Mouse (Mus musculus) 3T3-L1 (cell line): Measurements from ENCODE around the gene Prss21.
"Not testable (repeated sequence)": the region's sequence is repeated elsewhere in the genome, so short reads cannot be mapped to it uniquely, and the experiment has no call there.

ENCODE experiments used
- DNase-seq: peaks from one replicate; pipeline ENCODE4 v3.0.0-alpha.2; 2015; ENCODE audit warnings: low read depth, low spot score

Gene Prss21

GRCm38 (mm10) chr17:23862926-23863325 is 4.9 kb upstream of the Prss21 start:
- no peak for DNase-seq

- no peak for DNase-seq
These were observed 657 bp downstream of the Prss21 start for GRCm38 (mm10) chr17:23868513-23868912.

GRCm38 (mm10) chr17:23873884-23874856 is 6.3 kb downstream of the Prss21 start:
- peak; percentile 86 for DNase-seq

GRCm38 (mm10) chr17:23876741-23877140 is 8.9 kb downstream of the Prss21 start:
- DNase-seq, result no peak

- no peak for DNase-seq
These were observed 9.3 kb downstream of the Prss21 start for GRCm38 (mm10) chr17:23877166-23877565.

- not testable (repeated sequence) for DNase-seq
These were observed 12.7 kb downstream of the Prss21 start, which contains the start of the genes Dcpp1 and Dcpp2 for GRCm38 (mm10) chr17:23880576-23880975. Gene Dcpp1, plus strand, starts transcription at chr17:23880876. Gene Dcpp2, plus strand, starts transcription at chr17:23880880.

- not testable (repeated sequence) for DNase-seq
These were observed 49.3 kb downstream of the Prss21 start, which contains the start of gene Dcpp3 for GRCm38 (mm10) chr17:23917158-23917557. Gene Dcpp3, plus strand, starts transcription at chr17:23917458.
